Mouse (Mus musculus) stomach, postnatal 0 days (tissue): ENCODE measurements around the gene Trappc3. TPM values are rescaled to one million over a fixed set of nuclear protein-coding genes. Genes with fewer than 3 reads are reported as not detected.

ENCODE experiments used
- ATAC-seq: fragments of 200-750 bp; cut with Nextera tagmentation; 2 replicates; pipeline ENCODE4 v1.8.0; 2017; ENCODE audit not compliant: low FRiP score, low TSS enrichment
- DNase-seq: peaks from one replicate; pipeline ENCODE4 v3.0.0-alpha.2; 2016; ENCODE audit warnings: low spot score
- H3K27ac ChIP-seq: fragments of 300-500 bp; sonication (generic); replicated peaks from 2 replicates; pipeline ENCODE4 v1.5.1; 2014; ENCODE audit warnings: mild to moderate bottlenecking, control low read depth
- H3K27me3 ChIP-seq: fragments of 300-500 bp; sonication (generic); 2 replicates; pipeline ENCODE4 v1.6.1; 2014; ENCODE audit warnings: low read length; ENCODE audit not compliant: control insufficient read depth, insufficient read depth
- H3K36me3 ChIP-seq: fragments of 300-500 bp; sonication (generic); 2 replicates; pipeline ENCODE4 v1.6.1; 2014; ENCODE audit warnings: low read length, mixed read lengths; ENCODE audit not compliant: control insufficient read depth, insufficient read depth
- H3K4me1 ChIP-seq: fragments of 300-500 bp; sonication (generic); replicated peaks from 2 replicates; pipeline ENCODE4 v1.6.1; 2014; ENCODE audit warnings: antibody characterized with exemption; ENCODE audit not compliant: control insufficient read depth, insufficient read depth
- H3K4me2 ChIP-seq: fragments of 300-500 bp; sonication (generic); replicated peaks from 2 replicates; pipeline ENCODE4 v1.6.1; 2014; ENCODE audit warnings: low read depth, mild to moderate bottlenecking, control low read depth, moderate library complexity
- H3K4me3 ChIP-seq: fragments of 300-500 bp; sonication (generic); 2 replicates; pipeline ENCODE4 v1.5.1; 2014; ENCODE audit warnings: low read depth, low read length, control low read depth
- H3K9ac ChIP-seq: fragments of 300-500 bp; sonication (generic); 2 replicates; pipeline ENCODE4 v1.6.1; 2014; ENCODE audit warnings: mild to moderate bottlenecking, low read length, control low read depth, mixed read lengths
- H3K9me3 ChIP-seq: fragments of 300-500 bp; sonication (generic); 2 replicates; pipeline ENCODE4 v1.6.1; 2016; ENCODE audit warnings: low read length; ENCODE audit not compliant: control insufficient read depth
- CTCF ChIP-seq: IDR thresholded peaks from 2 replicates; pipeline ENCODE4 v1.5.1; 2016; ENCODE audit warnings: antibody characterized with exemption, low read depth, mild to moderate bottlenecking, moderate library complexity
- EP300 ChIP-seq: optimal IDR thresholded peaks from 2 replicates; pipeline ENCODE3; 2016; ENCODE audit warnings: antibody characterized with exemption
- WGBS: fragments of 180-500 bp; shearing (Covaris S2); extraction: QIAGEN DNeasy Blood & Tissue Kit; methylation state at CpG from one replicate; pipeline ENCODE4 v1.1.7; 2014; 5-methylcytosine and 5-hydroxymethylcytosine counted together
- polyA plus RNA-seq: library from polyadenylated mRNA; unstranded; fragments of >200 nt; fragmentation: Nextera tagmentation; extraction: Ambion mirVana; gene quantifications from 2 replicates; pipeline ENCODE4 v1.2.1, GENCODE M21; 2015

Trappc3 gene
- polyA plus RNA-seq, 1 experiment from 2014 or later: 80.7 TPM

GRCm38 (mm10) chr4:126246202-126246889 is 15.8 kb upstream of the Trappc3 start:
- DNase-seq (no peak), ATAC-seq (no peak)
- Histone ChIP-seq H3K9ac (no peak overlapping the region), H3K36me3 (peaks cover 4% of the 10 kb centered on the region), H3K27me3 (no peaks in the 10 kb centered on the region), H3K4me2 (no peak overlapping the region), H3K9me3 (no peaks in the 10 kb centered on the region), H3K4me1 (peaks cover 2% of the 10 kb centered on the region; the same call in 1 of the 2 replicates), H3K27ac (peak overlapping the region; percentile 49; the same call in 1 of the 2 replicates), H3K4me3 (no peak overlapping the region)
- 57% methylated on average over 13 of the region's 13 CpGs for WGBS
- no peak for TF ChIP-seq EP300
- TF ChIP-seq CTCF: no peak

GRCm38 (mm10) chr4:126248261-126248868 is 13.8 kb upstream of the Trappc3 start:
- H3K4me2 ChIP-seq: no peak overlapping the region
- H3K4me1 ChIP-seq: peaks cover 2% of the 10 kb centered on the region; the same call in 1 of the 2 replicates
- 44% methylated on average over 11 of the region's 11 CpGs for WGBS
- H3K27ac ChIP-seq: no peak overlapping the region
- H3K4me3 ChIP-seq: no peak overlapping the region
- no peak overlapping the region for H3K9ac ChIP-seq
- no peaks in the 10 kb centered on the region for H3K27me3 ChIP-seq
- TF ChIP-seq EP300 (no peak), CTCF (no peak)
- no peak for ATAC-seq
- no peaks in the 10 kb centered on the region for H3K36me3 ChIP-seq
- no peaks in the 10 kb centered on the region for H3K9me3 ChIP-seq
- DNase-seq: no peak

GRCm38 (mm10) chr4:126250659-126251058 is 11.5 kb upstream of the Trappc3 start:
- no peaks in the 10 kb centered on the region for H3K9me3 ChIP-seq
- DNase-seq (no peak), ATAC-seq (0 out of 2 replicates have a peak, but pooled peaks have one; percentile 21)
- H3K9ac ChIP-seq: no peak overlapping the region
- no peaks in the 10 kb centered on the region for H3K36me3 ChIP-seq
- H3K4me3 ChIP-seq: no peak overlapping the region
- H3K4me2 ChIP-seq: no peak overlapping the region
- WGBS: 30% methylated on average over 4 of the region's 4 CpGs
- H3K27ac ChIP-seq: no peak overlapping the region
- H3K4me1 ChIP-seq: peaks cover 4% of the 10 kb centered on the region; the same call in 1 of the 2 replicates
- TF ChIP-seq EP300 (no peak), CTCF (peak; percentile 16; the same call in 1 of the 2 replicates)
- no peaks in the 10 kb centered on the region for H3K27me3 ChIP-seq

GRCm38 (mm10) chr4:126251655-126252254 is 10.4 kb upstream of the Trappc3 start:
- 66% methylated on average over 11 of the region's 11 CpGs for WGBS
- peak overlapping the region; percentile 67 for H3K27ac ChIP-seq
- H3K4me3 ChIP-seq: no peak overlapping the region
- peak overlapping the region; percentile 45 for H3K9ac ChIP-seq
- DNase-seq: no peak
- ATAC-seq: no peak
- no peaks in the 10 kb centered on the region for H3K9me3 ChIP-seq
- H3K4me1 ChIP-seq: peaks cover 4% of the 10 kb centered on the region; the same call in 1 of the 2 replicates
- no peaks in the 10 kb centered on the region for H3K27me3 ChIP-seq
- H3K36me3 ChIP-seq: no peaks in the 10 kb centered on the region
- TF ChIP-seq EP300 (no peak), CTCF (no peak)
- no peak overlapping the region for H3K4me2 ChIP-seq

GRCm38 (mm10) chr4:126252411-126253237 is 9.5 kb upstream of the Trappc3 start:
- no peaks in the 10 kb centered on the region for H3K27me3 ChIP-seq
- TF ChIP-seq CTCF: no peak
- TF ChIP-seq EP300: no peak
- H3K27ac ChIP-seq: no peak overlapping the region
- H3K4me1 ChIP-seq: peaks cover 9% of the 10 kb centered on the region
- no peak for ATAC-seq
- H3K4me2 ChIP-seq: 0 out of 2 replicates have a peak overlapping the region, but pooled peaks have one; percentile 3
- H3K9me3 ChIP-seq: no peaks in the 10 kb centered on the region
- no peaks in the 10 kb centered on the region for H3K36me3 ChIP-seq
- no peak overlapping the region for H3K9ac ChIP-seq
- 85% methylated on average over 17 of the region's 17 CpGs for WGBS
- DNase-seq: no peak
- no peak overlapping the region for H3K4me3 ChIP-seq
